Mouse (Mus musculus) hematopoietic stem cell, adult 5-6 weeks (primary cell): Measurements from ENCODE around the gene Ly86. TPM values are rescaled to one million over a fixed set of nuclear protein-coding genes. Genes with fewer than 3 reads are reported as not detected.
A peak's percentile ranks its signal among the peaks of the same experiment; 100 is the strongest.

Experiments used
- ATAC-seq, 2 experiments: fragments of 125-278 bp in 1 of 2; replicated peaks in 1 of 2; 2 replicates each; pipeline ENCODE4 v1.8.0; 2016 to 2017; ENCODE audit warnings: inconsistent platforms in 2 of 2, mild to moderate bottlenecking in 2 of 2, moderate number of reproducible peaks in 2 of 2, low read depth in 1 of 2, moderate TSS enrichment in 1 of 2; ENCODE audit not compliant: low FRiP score in 2 of 2, poor library complexity in 2 of 2, severe bottlenecking in 2 of 2, insufficient read depth in 1 of 2, low TSS enrichment in 1 of 2
- total RNA-seq: library from RNA; stranded (forward); fragments of 172-1452, 232-1000 nt; gene quantifications from 2 replicates; pipeline ENCODE4 v1.2.3, GENCODE M21; 2017

The Ly86 gene
- total RNA-seq, 1 experiment from 2014 or later, result 4.5 TPM

GRCm38 (mm10) chr13:37415696-37416095 is 70.7 kb downstream of the Ly86 start:
- no peak for ATAC-seq

- ATAC-seq, result no peak
Measured at GRCm38 (mm10) chr13:37423416-37423815, 78.4 kb downstream of the Ly86 start.

GRCm38 (mm10) chr13:37424904-37425303 is 79.9 kb downstream of the Ly86 start:
- no peak for ATAC-seq

GRCm38 (mm10) chr13:37425406-37425805 is 80.4 kb downstream of the Ly86 start:
- ATAC-seq, result no peak

- ATAC-seq, result no peak
Measured at GRCm38 (mm10) chr13:37426578-37427336, 81.7 kb downstream of the Ly86 start.

- no peak for ATAC-seq
Measured at GRCm38 (mm10) chr13:37428496-37428895, 83.5 kb downstream of the Ly86 start.

GRCm38 (mm10) chr13:37429661-37430271 is 84.8 kb downstream of the Ly86 start:
- ATAC-seq, result no peak

- no peak for ATAC-seq
Measured at GRCm38 (mm10) chr13:37431707-37432106, 86.7 kb downstream of the Ly86 start.

GRCm38 (mm10) chr13:37432653-37433052 is 87.6 kb downstream of the Ly86 start:
- peak; percentile 52 to 73 for ATAC-seq

- ATAC-seq, result no peak
Measured at GRCm38 (mm10) chr13:37433142-37433541, 88.1 kb downstream of the Ly86 start.

GRCm38 (mm10) chr13:37433730-37434129 is 88.7 kb downstream of the Ly86 start:
- ATAC-seq, result no peak

- peak; percentile 74 to 88 for ATAC-seq
Measured at GRCm38 (mm10) chr13:37434137-37434772, 89.2 kb downstream of the Ly86 start.

GRCm38 (mm10) chr13:37434841-37435240 is 89.8 kb downstream of the Ly86 start:
- no peak for ATAC-seq

GRCm38 (mm10) chr13:37436267-37437013 is 91.4 kb downstream of the Ly86 start:
- ATAC-seq, result no peak

- ATAC-seq, result no peak
Measured at GRCm38 (mm10) chr13:37438788-37439187, 93.8 kb downstream of the Ly86 start.

GRCm38 (mm10) chr13:37439477-37439876 is 94.5 kb downstream of the Ly86 start:
- no peak for ATAC-seq

GRCm38 (mm10) chr13:37439941-37440340 is 94.9 kb downstream of the Ly86 start:
- ATAC-seq, result no peak
